ENCODE assay signal across 30 mouse cellular contexts in genomic region chr13:95030828-95031227, GRCm38 (mm10).
"Had no signal": no experiment of that assay in that cellular context is flagged by ENCODE, and none has a peak within 500 bp of the region (broad histone marks: within the 10 kb centered on the region; RNA-seq: fewer than 3 reads in every experiment).

No protein-coding gene starts in this region.

- H3K4me1 ChIP-seq: limb, embryonic 15.5 days; liver, embryonic 12.5 days; liver, embryonic 13.5 days; liver, embryonic 15.5 days; lung, embryonic 15.5 days; midbrain, embryonic 12.5 days; midbrain, embryonic 13.5 days; neural tube, embryonic 12.5 days had no signal

- H3K27me3 ChIP-seq: limb, embryonic 12.5 days; limb, embryonic 13.5 days; limb, embryonic 15.5 days; liver, embryonic 12.5 days; liver, embryonic 13.5 days; liver, embryonic 15.5 days; lung, embryonic 15.5 days; midbrain, embryonic 12.5 days; midbrain, embryonic 13.5 days; midbrain, embryonic 15.5 days; neural tube, embryonic 12.5 days; neural tube, embryonic 13.5 days had no signal

- H3K9ac ChIP-seq: limb, embryonic 12.5 days; limb, embryonic 13.5 days; limb, embryonic 15.5 days; liver, embryonic 12.5 days; liver, embryonic 13.5 days; liver, embryonic 14.5 days; liver, embryonic 15.5 days; liver, postnatal 0 days; lung, embryonic 14.5 days; lung, embryonic 15.5 days; midbrain, embryonic 12.5 days; midbrain, embryonic 13.5 days; midbrain, embryonic 15.5 days; neural tube, embryonic 12.5 days; neural tube, embryonic 13.5 days had no signal

- ATAC-seq: liver, embryonic 12.5 days; liver, postnatal 0 days; lung, postnatal 0 days; midbrain, embryonic 13.5 days; midbrain, embryonic 15.5 days had no signal

- H3K36me3 ChIP-seq: liver, embryonic 12.5 days; lung, embryonic 15.5 days; midbrain, embryonic 10.5 days; midbrain, embryonic 15.5 days; neural tube, embryonic 12.5 days had no signal

- H3K9me3 ChIP-seq: limb, embryonic 10.5 days; limb, embryonic 12.5 days; limb, embryonic 13.5 days; limb, embryonic 15.5 days; liver, embryonic 12.5 days; liver, embryonic 13.5 days; liver, embryonic 15.5 days; lung, embryonic 15.5 days; midbrain, embryonic 10.5 days; midbrain, embryonic 12.5 days; midbrain, embryonic 13.5 days; midbrain, embryonic 15.5 days; neural tube, embryonic 12.5 days had no signal

- DNase-seq: liver; liver, embryonic 13.5 days; liver, postnatal 0 days; lung, adult 18-20 months; lung, adult 2 months; lung, embryonic 14.5 days; lung, postnatal 10 days; lung, postnatal 14 days; lung, postnatal 36 days; lung, postnatal 4 days; midbrain, embryonic 14.5 days had no signal

- H3K27ac ChIP-seq: limb, embryonic 10.5 days; limb, embryonic 12.5 days; limb, embryonic 13.5 days; limb, embryonic 15.5 days; liver, embryonic 12.5 days; liver, embryonic 13.5 days; liver, embryonic 14.5 days; liver, embryonic 15.5 days; lung, embryonic 15.5 days; macrophage; midbrain, embryonic 10.5 days; midbrain, embryonic 12.5 days; midbrain, embryonic 13.5 days; midbrain, embryonic 15.5 days; neural tube, embryonic 12.5 days; neural tube, embryonic 13.5 days had no signal

- H3K4me3 ChIP-seq: limb, embryonic 10.5 days; limb, embryonic 12.5 days; limb, embryonic 13.5 days; limb, embryonic 15.5 days; liver, embryonic 12.5 days; liver, embryonic 13.5 days; liver, embryonic 15.5 days; lung, embryonic 15.5 days; megakaryocyte, embryonic 14.5 days; midbrain, embryonic 10.5 days; midbrain, embryonic 12.5 days; midbrain, embryonic 13.5 days; midbrain, embryonic 15.5 days; myocyte; neural tube, embryonic 12.5 days; neural tube, embryonic 13.5 days had no signal

- H3K4me2 ChIP-seq: limb, embryonic 12.5 days; limb, embryonic 13.5 days; limb, embryonic 15.5 days; liver, embryonic 11.5 days; liver, embryonic 12.5 days; liver, embryonic 13.5 days; liver, embryonic 15.5 days; lung, embryonic 14.5 days; lung, embryonic 15.5 days; midbrain, embryonic 12.5 days; midbrain, embryonic 13.5 days; midbrain, embryonic 15.5 days; neural tube, embryonic 12.5 days; neural tube, embryonic 13.5 days had no signal
